Mouse (Mus musculus) CH12.LX (cell line): Measurements from ENCODE around the gene Gm36028.

Source experiments
- CHD1 ChIP-seq: IDR thresholded peaks from 2 replicates; pipeline ENCODE4 v1.6.1; 2012; ENCODE audit warnings: low read depth, low read length, improper control_type of control experiment, inconsistent platforms
- POLR2A ChIP-seq: IDR thresholded peaks from 2 replicates; pipeline ENCODE4 v1.6.1; 2011; ENCODE audit warnings: low read depth, mild to moderate bottlenecking, improper control_type of control experiment, low read length
- RCOR1 ChIP-seq: conservative IDR thresholded peaks from 2 replicates; pipeline ENCODE4 v1.6.1; 2012; ENCODE audit warnings: low read depth, mild to moderate bottlenecking, inconsistent platforms, low read length, improper control_type of control experiment
- UBTF ChIP-seq: IDR thresholded peaks from 2 replicates; pipeline ENCODE4 v1.6.1; 2012; ENCODE audit warnings: low read depth, mild to moderate bottlenecking, inconsistent platforms, low read length, improper control_type of control experiment, moderate library complexity

- no peak for TF ChIP-seq RCOR1
- TF ChIP-seq POLR2A, result no peak
- TF ChIP-seq CHD1, result no peak
- TF ChIP-seq UBTF, result no peak
Measured at GRCm38 (mm10) chr16:37854593-37854992, 6.4 kb downstream of the Gm36028 start.
